Mouse (Mus musculus) kidney, adult 2 months (tissue): ENCODE measurements around the gene Clcn2. TPM values are rescaled to one million over a fixed set of nuclear protein-coding genes. Genes with fewer than 3 reads are reported as not detected.

Experiments
- DNase-seq: peaks from one replicate; pipeline ENCODE4 v3.0.0; 2021
- H3K27ac ChIP-seq: fragments of 200-500 bp; 2 replicates; pipeline ENCODE4 v1.5.1; 2012; ENCODE audit warnings: low read depth, low read length, control low read depth, inconsistent platforms; ENCODE audit not compliant: insufficient read depth
- H3K27me3 ChIP-seq: fragments of 200-500 bp; replicated peaks from 2 replicates; pipeline ENCODE4 v1.6.1; 2012; ENCODE audit warnings: mild to moderate bottlenecking, moderate library complexity, low read length, inconsistent platforms; ENCODE audit not compliant: control insufficient read depth, insufficient read depth
- H3K36me3 ChIP-seq: fragments of 200-500 bp; 2 replicates; pipeline ENCODE4 v1.6.1; 2012; ENCODE audit warnings: mild to moderate bottlenecking, moderate library complexity, low read length, inconsistent platforms; ENCODE audit not compliant: control insufficient read depth, insufficient read depth
- H3K4me1 ChIP-seq: fragments of 200-500 bp; 2 replicates; pipeline ENCODE4 v1.6.1; 2011; ENCODE audit warnings: low read length; ENCODE audit not compliant: control insufficient read depth, insufficient read depth
- H3K4me3 ChIP-seq: fragments of 200-500 bp; 2 replicates; pipeline ENCODE4 v1.5.1; 2011; ENCODE audit warnings: mild to moderate bottlenecking, low read depth, low read length, control low read depth; ENCODE audit not compliant: insufficient read depth
- CTCF ChIP-seq: fragments of 200-500 bp; conservative IDR thresholded peaks from 2 replicates; pipeline ENCODE4 v1.5.1; 2011; ENCODE audit warnings: low read depth, mild to moderate bottlenecking, control low read depth, low read length, moderate library complexity, mixed read lengths; ENCODE audit not compliant: insufficient read depth, insufficient read length
- POLR2A ChIP-seq: fragments of 200-500 bp; IDR thresholded peaks from one replicate; pipeline ENCODE4 v1.6.1; 2011; ENCODE audit warnings: low read depth, low read length, control low read depth
- WGBS: fragments of 180-500 bp; shearing (Covaris S2); methylation state at CpG from one replicate; pipeline ENCODE4 v1.1.7; 2018; 5-methylcytosine and 5-hydroxymethylcytosine counted together
- polyA plus RNA-seq: library from polyadenylated mRNA; depleted of rRNA; stranded (reverse); fragments of >200 nt; gene quantifications from 2 replicates; pipeline ENCODE4 v1.2.3, GENCODE M21; 2012

Clcn2 gene
- polyA plus RNA-seq, 1 experiment, result 21.4 TPM

DNA sequence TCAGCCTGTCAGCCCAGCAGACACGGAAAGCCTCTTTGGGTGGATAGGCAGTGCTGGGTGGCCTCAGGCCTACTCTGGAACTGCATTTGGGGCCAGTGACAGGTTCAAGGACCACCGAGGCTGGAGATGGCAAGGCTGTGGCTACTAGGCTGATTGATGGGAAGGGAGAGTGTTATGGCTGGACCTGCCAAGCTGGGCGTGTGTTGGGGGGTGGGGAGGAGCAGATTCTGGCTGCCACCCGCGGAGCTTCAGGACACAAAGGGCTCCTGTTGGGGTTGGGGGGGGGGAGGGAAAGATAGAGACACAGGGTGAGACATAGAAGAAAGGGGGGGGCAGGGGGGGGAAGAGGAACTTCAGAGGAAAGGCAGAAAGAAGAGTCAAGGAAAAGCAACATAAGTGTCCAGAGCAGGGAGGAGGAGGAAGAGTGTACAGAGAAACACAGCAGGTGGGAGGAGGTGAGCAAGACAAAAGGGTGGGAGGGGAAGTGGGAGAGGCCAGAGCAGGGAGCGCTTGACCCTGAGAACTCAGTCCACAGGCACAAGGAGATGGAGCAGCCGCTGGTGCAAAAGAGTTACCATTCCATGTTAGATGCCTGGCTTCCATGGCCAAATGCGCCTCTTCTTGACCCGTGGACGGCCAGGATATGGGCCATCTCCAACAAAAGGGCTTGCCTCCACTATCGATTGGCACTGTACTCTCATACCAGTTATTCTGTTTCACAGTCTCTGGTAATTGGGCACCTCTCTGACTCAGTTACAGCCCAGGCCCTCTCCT, 3.1 kb downstream of the Clcn2 start:
- WGBS, result 70% methylated on average over 11 of the region's 11 CpGs
- Histone ChIP-seq H3K4me1 (peaks cover 6% of the 10 kb centered on the region; the same call in 1 of the 2 replicates), H3K4me3 (no peak overlapping the region), H3K27me3 (no peaks in the 10 kb centered on the region), H3K27ac (no peak overlapping the region), H3K36me3 (no peaks in the 10 kb centered on the region)
- no peak for TF ChIP-seq POLR2A
- no peak for TF ChIP-seq CTCF
- DNase-seq, result no peak

DNA sequence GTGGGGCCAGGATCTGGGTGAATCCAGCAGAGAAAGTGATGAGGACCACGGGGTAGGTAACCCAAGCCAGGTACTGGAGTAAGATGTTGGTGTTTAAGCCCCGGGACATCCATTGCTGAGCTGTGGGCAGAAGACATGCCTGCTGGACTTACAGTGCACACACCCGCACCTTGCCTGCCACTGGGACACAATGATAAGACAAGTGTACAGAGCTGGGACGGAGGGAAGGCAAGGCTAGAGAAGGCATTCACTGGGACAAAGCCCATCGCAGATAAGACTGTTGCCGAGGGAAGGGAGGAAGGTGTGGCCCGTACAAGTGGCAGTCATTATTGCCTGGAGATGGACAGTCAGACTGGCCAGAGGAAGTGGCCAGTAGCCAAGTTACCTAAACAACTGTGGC, 4.7 kb downstream of the Clcn2 start:
- Histone ChIP-seq H3K36me3 (no peaks in the 10 kb centered on the region), H3K27ac (no peak overlapping the region), H3K27me3 (no peaks in the 10 kb centered on the region), H3K4me3 (no peak overlapping the region), H3K4me1 (peaks cover 6% of the 10 kb centered on the region; the same call in 1 of the 2 replicates)
- DNase-seq, result no peak
- 89% methylated on average over 7 of the region's 7 CpGs for WGBS
- TF ChIP-seq CTCF, result no peak
- TF ChIP-seq POLR2A, result no peak

DNA sequence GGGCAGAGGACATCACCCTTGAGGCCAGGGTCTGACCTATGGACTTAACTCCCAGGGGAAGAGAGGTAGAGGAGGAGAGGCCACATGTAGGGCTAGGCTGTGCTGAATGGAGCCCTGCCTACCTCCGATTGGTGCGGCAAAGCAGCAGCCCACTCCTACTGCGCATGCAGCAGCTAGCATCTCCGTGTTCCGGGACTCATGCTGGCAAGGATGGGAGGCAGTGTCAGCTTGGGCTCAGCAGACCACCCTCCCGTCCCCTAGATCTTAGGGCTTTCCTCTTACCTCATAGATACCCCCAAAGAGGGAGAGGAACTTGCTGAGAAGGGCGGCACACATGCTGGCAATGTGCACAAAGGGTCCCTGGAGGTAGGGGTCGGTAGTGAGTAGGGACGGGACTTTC, 5.4 kb downstream of the Clcn2 start:
- TF ChIP-seq CTCF (no peak), POLR2A (no peak)
- WGBS, result 92% methylated on average over 9 of the region's 9 CpGs
- no peaks in the 10 kb centered on the region for H3K36me3 ChIP-seq

DNA sequence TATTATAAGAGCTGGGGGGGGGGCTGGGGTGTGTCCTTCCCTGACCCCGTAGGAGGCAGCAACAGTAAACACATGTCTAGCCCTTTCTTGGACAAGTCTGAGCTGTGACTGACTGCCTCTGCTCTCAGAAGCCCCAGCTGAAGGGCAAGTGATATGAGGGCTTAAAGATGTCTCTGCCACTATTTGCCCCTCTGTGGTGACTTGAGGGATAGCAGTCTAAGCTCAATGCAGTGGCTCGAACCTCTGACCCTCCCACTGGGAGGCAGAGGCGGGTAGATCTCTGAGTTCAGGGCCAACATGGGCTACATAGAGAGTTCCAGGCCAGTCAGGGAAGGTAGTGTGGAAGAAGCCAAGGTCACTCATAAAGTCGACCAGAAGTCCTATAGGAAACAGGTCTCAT, 6.7 kb downstream of the Clcn2 start:
- Histone ChIP-seq H3K4me3 (no peak overlapping the region), H3K4me1 (peaks cover 6% of the 10 kb centered on the region; the same call in 1 of the 2 replicates), H3K36me3 (no peaks in the 10 kb centered on the region), H3K27ac (no peak overlapping the region), H3K27me3 (no peaks in the 10 kb centered on the region)
- 0 out of 2 replicates have a peak, but pooled peaks have one; percentile 10 for TF ChIP-seq CTCF
- no peak for TF ChIP-seq POLR2A
- WGBS, result 81% methylated on average over 4 of the region's 4 CpGs
- no peak for DNase-seq

More for the DNA sequence above, 5.4 kb downstream of the Clcn2 start:
- DNase-seq, result no peak
- Histone ChIP-seq H3K27me3 (no peaks in the 10 kb centered on the region), H3K4me1 (peaks cover 6% of the 10 kb centered on the region; the same call in 1 of the 2 replicates), H3K4me3 (no peak overlapping the region), H3K27ac (no peak overlapping the region)

DNA sequence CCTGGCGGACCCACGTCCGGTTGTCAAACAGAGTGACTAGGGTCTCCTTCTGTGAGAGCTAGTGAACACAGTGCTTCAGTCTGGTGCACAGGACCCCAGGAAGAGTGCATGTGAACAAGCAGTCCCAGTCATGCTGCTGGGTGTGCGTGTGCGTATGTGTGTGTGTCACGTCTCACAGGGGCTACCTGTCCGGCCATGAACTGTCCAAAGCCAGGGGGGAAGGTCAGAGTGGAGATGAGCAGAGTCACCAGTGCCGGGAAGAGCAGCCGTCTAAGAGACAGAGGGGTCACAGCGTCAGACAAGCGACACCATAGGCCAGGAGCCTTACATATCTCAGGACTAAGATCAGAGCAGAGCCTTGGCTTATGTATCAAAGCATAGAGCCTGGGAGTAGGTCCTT, 7.2 kb downstream of the Clcn2 start:
- no peaks in the 10 kb centered on the region for H3K27me3 ChIP-seq
- H3K4me1 ChIP-seq, result peaks cover 3% of the 10 kb centered on the region; the same call in 1 of the 2 replicates
- no peak for TF ChIP-seq CTCF
- TF ChIP-seq POLR2A, result no peak
- no peaks in the 10 kb centered on the region for H3K36me3 ChIP-seq
- 93% methylated on average over 11 of the region's 11 CpGs for WGBS
- H3K27ac ChIP-seq, result no peak overlapping the region
- DNase-seq, result no peak
- no peak overlapping the region for H3K4me3 ChIP-seq

DNA sequence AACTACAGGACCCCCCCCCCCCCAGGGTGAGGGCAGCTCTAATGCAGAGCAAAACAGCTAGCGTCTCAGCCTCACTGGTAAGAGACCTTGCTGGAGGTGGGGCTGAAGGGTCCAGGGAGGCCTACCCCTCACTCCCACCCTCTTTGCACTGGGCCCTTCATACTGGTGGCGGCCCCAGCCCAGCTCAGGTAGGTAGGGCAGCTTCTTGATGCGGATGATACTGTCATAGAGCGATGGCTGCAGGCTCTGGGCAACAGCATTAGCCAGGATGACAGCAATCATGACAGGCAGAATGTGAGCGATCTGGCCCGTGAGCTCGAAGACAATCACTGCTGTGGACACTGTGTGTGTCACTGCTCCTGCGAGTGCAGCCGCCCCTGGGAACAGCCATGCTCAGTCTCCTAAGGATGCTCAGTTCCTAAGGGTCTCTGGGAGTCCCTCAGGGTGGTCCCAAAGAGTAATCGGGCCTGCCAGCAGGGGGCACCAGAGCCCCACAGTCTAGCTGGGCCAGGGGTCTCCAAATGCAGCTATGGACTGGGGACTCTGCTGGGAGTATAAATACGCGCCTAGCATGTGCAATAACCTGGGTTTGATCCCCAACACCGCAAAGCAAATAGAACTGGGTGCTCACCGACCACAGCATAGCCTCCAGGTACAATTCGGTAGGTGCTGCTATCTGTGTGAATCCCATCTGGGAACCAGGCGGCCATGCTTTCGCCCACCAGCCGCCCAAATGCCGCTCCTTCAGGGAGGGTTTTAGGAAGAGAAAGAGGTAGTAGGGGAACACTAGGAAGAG, 8.4 kb downstream of the Clcn2 start:
- DNase-seq, result no peak

DNA sequence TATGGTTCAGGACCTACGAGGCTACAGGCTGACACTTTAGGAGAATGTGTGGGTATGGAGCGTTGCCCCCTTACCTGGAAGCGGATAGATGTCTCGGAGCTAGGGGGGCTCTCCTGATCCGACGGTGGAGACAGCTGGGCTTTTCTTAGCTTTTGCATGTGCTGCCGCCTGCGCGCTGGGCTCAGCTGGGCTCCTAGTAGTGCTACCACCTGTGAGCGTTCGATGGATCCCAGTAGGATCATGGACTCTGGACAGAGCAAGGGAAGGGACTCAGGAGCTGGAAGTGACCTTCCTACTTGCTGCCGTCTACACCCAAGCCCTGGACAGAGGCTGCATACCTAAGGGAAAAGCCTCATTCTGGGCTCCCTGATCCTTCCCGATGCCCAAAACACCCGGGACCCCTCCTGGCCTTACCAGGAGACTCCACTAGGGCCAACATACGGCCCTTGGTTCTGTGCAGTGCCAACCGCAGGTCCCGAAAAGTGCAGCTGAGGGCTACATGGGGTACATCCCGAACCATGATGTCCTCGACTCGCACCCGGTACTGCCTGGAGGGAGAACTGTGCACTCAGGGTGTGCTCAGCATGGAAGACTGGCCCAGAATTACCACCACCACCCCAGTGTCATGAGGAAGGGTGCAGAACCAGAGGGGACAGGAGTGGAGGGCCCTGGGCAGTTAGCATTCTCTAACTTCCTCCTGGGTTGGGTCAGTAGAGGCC, 9.2 kb downstream of the Clcn2 start:
- Histone ChIP-seq H3K27ac (no peak overlapping the region), H3K27me3 (no peaks in the 10 kb centered on the region), H3K36me3 (no peaks in the 10 kb centered on the region), H3K4me3 (no peak overlapping the region), H3K4me1 (no peaks in the 10 kb centered on the region)
- TF ChIP-seq POLR2A (no peak), CTCF (no peak)
- no peak for DNase-seq
- 93% methylated on average over 21 of the region's 21 CpGs for WGBS

More for the DNA sequence above, 8.4 kb downstream of the Clcn2 start:
- 82% methylated on average over 19 of the region's 19 CpGs for WGBS
- no peak overlapping the region for H3K4me3 ChIP-seq
- no peaks in the 10 kb centered on the region for H3K4me1 ChIP-seq
- H3K36me3 ChIP-seq, result no peaks in the 10 kb centered on the region
- TF ChIP-seq POLR2A, result no peak
- peak; percentile 45 for TF ChIP-seq CTCF
- no peaks in the 10 kb centered on the region for H3K27me3 ChIP-seq
- no peak overlapping the region for H3K27ac ChIP-seq
